Mouse (Mus musculus): ENCODE measurements at regions not wholly inside any gene's neighbourhood (a gene's known extent, or its start where the extent isn't known, plus 50 kb on each side); places are given as distances from the start of the nearest gene placed in this dataset.

- Histone ChIP-seq H3K27me3 (ENCODE audit: control insufficient read depth, insufficient read depth, low read length) (no peaks in the 10 kb centered on the region), H3K27ac (ENCODE audit: low read length) (no peak overlapping the region; the same call in 1 of the 2 replicates), H3K36me3 (ENCODE audit: control insufficient read depth, insufficient read depth, low read length) (no peaks in the 10 kb centered on the region), H3K4me3 (replicated peaks; ENCODE audit: low read length) (no peak overlapping the region), H3K9ac (ENCODE audit: low read length) (no peak overlapping the region), H3K4me1 (ENCODE audit: control insufficient read depth, insufficient read depth, low read length) (peaks cover 14% of the 10 kb centered on the region), H3K9me3 (replicated peaks; ENCODE audit: control insufficient read depth, low read length) (no peaks in the 10 kb centered on the region), H3K4me2 (ENCODE audit: low read depth, low read length) (no peak overlapping the region)
- 58% methylated on average over 7 of the region's 7 CpGs for WGBS
- ATAC-seq (ENCODE audit: insufficient read depth, low FRiP score), result peak; percentile 57; the same call in 1 of the 2 replicates
Observed at GRCm38 (mm10) chr6:52481975-52482374, 158.2 kb downstream of the Hibadh start.

GRCm38 (mm10) chr6:52486146-52486545 lies 154.0 kb downstream of the Hibadh start:
- peak overlapping the region; percentile 75 for H3K27ac ChIP-seq (ENCODE audit: low read length)
- H3K27me3 ChIP-seq (ENCODE audit: control insufficient read depth, insufficient read depth, low read length), result no peaks in the 10 kb centered on the region
- H3K4me3 ChIP-seq (replicated peaks; ENCODE audit: low read length), result no peak overlapping the region
- no peak overlapping the region for H3K4me2 ChIP-seq (ENCODE audit: low read depth, low read length)
- 54% methylated on average over 9 of the region's 9 CpGs for WGBS
- H3K4me1 ChIP-seq (ENCODE audit: control insufficient read depth, insufficient read depth, low read length), result peaks cover 2% of the 10 kb centered on the region; the same call in 1 of the 2 replicates
- ATAC-seq (ENCODE audit: insufficient read depth, low FRiP score), result 0 out of 2 replicates have a peak, but pooled peaks have one; percentile 29
- H3K9me3 ChIP-seq (replicated peaks; ENCODE audit: control insufficient read depth, low read length), result no peaks in the 10 kb centered on the region
- no peaks in the 10 kb centered on the region for H3K36me3 ChIP-seq (ENCODE audit: control insufficient read depth, insufficient read depth, low read length)
- 0 out of 2 replicates have a peak overlapping the region, but pooled peaks have one; percentile 31 for H3K9ac ChIP-seq (ENCODE audit: low read length)

DNA sequence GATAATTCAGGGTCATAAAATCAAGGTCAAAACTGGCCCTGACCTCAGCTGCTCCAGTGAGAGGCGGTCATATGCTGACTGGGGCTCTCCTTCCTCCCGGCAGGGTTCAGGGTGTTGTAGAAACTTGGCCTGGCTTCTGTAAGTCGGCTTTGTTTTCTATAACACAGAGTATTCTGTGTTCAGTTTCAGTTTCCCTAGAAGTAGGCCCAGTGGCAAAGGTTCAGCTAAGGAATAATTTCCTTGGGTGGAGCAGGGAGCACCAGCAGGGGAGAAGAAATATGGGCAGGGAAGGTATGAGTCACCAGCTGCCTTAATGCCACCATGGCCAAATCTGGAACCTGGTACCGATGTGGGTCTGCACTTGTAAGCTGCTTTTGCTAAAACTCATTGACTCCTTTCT lies 153.5 kb downstream of the Hibadh start:
- no peaks in the 10 kb centered on the region for H3K27me3 ChIP-seq (ENCODE audit: control insufficient read depth, insufficient read depth, low read length)
- 0 out of 2 replicates have a peak overlapping the region, but pooled peaks have one; percentile 31 for H3K9ac ChIP-seq (ENCODE audit: low read length)
- peaks cover 2% of the 10 kb centered on the region; the same call in 1 of the 2 replicates for H3K4me1 ChIP-seq (ENCODE audit: control insufficient read depth, insufficient read depth, low read length)
- no peaks in the 10 kb centered on the region for H3K36me3 ChIP-seq (ENCODE audit: control insufficient read depth, insufficient read depth, low read length)
- H3K4me2 ChIP-seq (ENCODE audit: low read depth, low read length), result no peak overlapping the region
- 60% methylated on average over 4 of the region's 4 CpGs for WGBS
- H3K27ac ChIP-seq (ENCODE audit: low read length), result peak overlapping the region; percentile 75
- 0 out of 2 replicates have a peak, but pooled peaks have one; percentile 22 for ATAC-seq (ENCODE audit: insufficient read depth, low FRiP score)
- H3K9me3 ChIP-seq (replicated peaks; ENCODE audit: control insufficient read depth, low read length), result no peaks in the 10 kb centered on the region
- H3K4me3 ChIP-seq (replicated peaks; ENCODE audit: low read length), result no peak overlapping the region

- H3K27ac ChIP-seq (ENCODE audit: low read length), result no peak overlapping the region
- WGBS, result 89% methylated on average over 5 of the region's 5 CpGs
- no peaks in the 10 kb centered on the region; the same call in 1 of the 2 replicates for H3K4me1 ChIP-seq (ENCODE audit: control insufficient read depth, insufficient read depth, low read length)
Observed at GRCm38 (mm10) chr6:52487861-52488260, 152.3 kb downstream of the Hibadh start.

DNA sequence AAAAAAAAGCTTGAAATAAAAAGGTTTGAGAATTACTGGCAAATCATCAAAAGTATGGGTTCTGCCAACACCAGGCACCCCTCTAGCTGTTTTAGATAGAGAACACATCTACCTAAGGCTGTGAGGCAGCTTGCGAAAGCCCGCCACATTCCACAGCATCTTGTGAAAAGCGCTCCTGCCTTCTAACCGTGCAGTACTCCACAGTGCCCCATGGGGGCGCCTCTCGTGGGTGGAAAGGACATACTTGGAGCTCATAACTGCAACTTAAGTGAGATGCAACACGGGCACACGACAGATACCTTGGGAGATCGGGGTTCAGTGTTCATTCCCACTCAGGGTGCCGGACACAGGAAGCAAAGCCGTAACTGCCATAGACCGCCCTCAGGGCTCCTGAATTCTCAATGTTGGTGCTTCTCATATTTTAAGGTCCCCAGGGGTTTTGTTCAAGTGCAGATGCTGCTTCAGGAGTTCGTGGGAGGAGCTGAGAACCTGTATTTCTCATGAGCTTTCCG lies 149.9 kb downstream of the Hibadh start:
- H3K4me2 ChIP-seq (ENCODE audit: low read depth, low read length), result no peak overlapping the region
- H3K9me3 ChIP-seq (replicated peaks; ENCODE audit: control insufficient read depth, low read length), result no peaks in the 10 kb centered on the region
- H3K9ac ChIP-seq (ENCODE audit: low read length), result no peak overlapping the region
- H3K27me3 ChIP-seq (ENCODE audit: control insufficient read depth, insufficient read depth, low read length), result no peaks in the 10 kb centered on the region
- no peaks in the 10 kb centered on the region for H3K36me3 ChIP-seq (ENCODE audit: control insufficient read depth, insufficient read depth, low read length)
- no peak overlapping the region for H3K27ac ChIP-seq (ENCODE audit: low read length)
- 79% methylated on average over 14 of the region's 14 CpGs for WGBS
- no peaks in the 10 kb centered on the region; the same call in 1 of the 2 replicates for H3K4me1 ChIP-seq (ENCODE audit: control insufficient read depth, insufficient read depth, low read length)
- no peak for ATAC-seq (ENCODE audit: insufficient read depth, low FRiP score)
- no peak overlapping the region for H3K4me3 ChIP-seq (replicated peaks; ENCODE audit: low read length)

More at GRCm38 (mm10) chr6:52487861-52488260, 152.3 kb downstream of the Hibadh start:
- Histone ChIP-seq H3K9me3 (replicated peaks; ENCODE audit: control insufficient read depth, low read length) (no peaks in the 10 kb centered on the region), H3K27me3 (ENCODE audit: control insufficient read depth, insufficient read depth, low read length) (no peaks in the 10 kb centered on the region), H3K36me3 (ENCODE audit: control insufficient read depth, insufficient read depth, low read length) (no peaks in the 10 kb centered on the region), H3K9ac (ENCODE audit: low read length) (no peak overlapping the region), H3K4me3 (replicated peaks; ENCODE audit: low read length) (no peak overlapping the region), H3K4me2 (ENCODE audit: low read depth, low read length) (no peak overlapping the region)
- ATAC-seq (ENCODE audit: insufficient read depth, low FRiP score), result no peak

- Histone ChIP-seq H3K27me3 (ENCODE audit: control insufficient read depth, insufficient read depth, low read length) (no peaks in the 10 kb centered on the region), H3K9me3 (replicated peaks; ENCODE audit: control insufficient read depth, low read length) (no peaks in the 10 kb centered on the region), H3K9ac (ENCODE audit: low read length) (no peak overlapping the region), H3K4me1 (ENCODE audit: control insufficient read depth, insufficient read depth, low read length) (no peaks in the 10 kb centered on the region; the same call in 1 of the 2 replicates), H3K4me2 (ENCODE audit: low read depth, low read length) (no peak overlapping the region), H3K4me3 (replicated peaks; ENCODE audit: low read length) (no peak overlapping the region), H3K27ac (ENCODE audit: low read length) (no peak overlapping the region), H3K36me3 (ENCODE audit: control insufficient read depth, insufficient read depth, low read length) (no peaks in the 10 kb centered on the region)
- WGBS, result 56% methylated on average over 3 of the region's 3 CpGs
- no peak for ATAC-seq (ENCODE audit: insufficient read depth, low FRiP score)
Observed at GRCm38 (mm10) chr6:52495301-52495700, 144.9 kb downstream of the Hibadh start.

- 30% methylated on average over 5 of the region's 5 CpGs for WGBS
Observed at GRCm38 (mm10) chr6:52495855-52496254, 144.3 kb downstream of the Hibadh start.

More at GRCm38 (mm10) chr6:52495855-52496254, 144.3 kb downstream of the Hibadh start:
- Histone ChIP-seq H3K27me3 (ENCODE audit: control insufficient read depth, insufficient read depth, low read length) (no peaks in the 10 kb centered on the region), H3K4me1 (ENCODE audit: control insufficient read depth, insufficient read depth, low read length) (no peaks in the 10 kb centered on the region; the same call in 1 of the 2 replicates), H3K9ac (ENCODE audit: low read length) (no peak overlapping the region), H3K4me2 (ENCODE audit: low read depth, low read length) (no peak overlapping the region), H3K4me3 (replicated peaks; ENCODE audit: low read length) (no peak overlapping the region), H3K27ac (ENCODE audit: low read length) (no peak overlapping the region), H3K9me3 (replicated peaks; ENCODE audit: control insufficient read depth, low read length) (no peaks in the 10 kb centered on the region), H3K36me3 (ENCODE audit: control insufficient read depth, insufficient read depth, low read length) (no peaks in the 10 kb centered on the region)
- no peak for ATAC-seq (ENCODE audit: insufficient read depth, low FRiP score)
